Mouse (Mus musculus) liver, postnatal 0 days (tissue): ENCODE measurements around the gene Mtch2.
A peak's percentile ranks its signal among the peaks of the same experiment; 100 is the strongest.

Experiments
- CTCF ChIP-seq: sonication (generic); IDR thresholded peaks from 2 replicates; pipeline ENCODE4 v1.5.1; 2016; ENCODE audit warnings: antibody characterized with exemption, low read depth
- EP300 ChIP-seq: IDR thresholded peaks from 2 replicates; pipeline ENCODE4 v1.6.1; 2016; ENCODE audit warnings: antibody characterized with exemption, low read depth, mild to moderate bottlenecking

DNA sequence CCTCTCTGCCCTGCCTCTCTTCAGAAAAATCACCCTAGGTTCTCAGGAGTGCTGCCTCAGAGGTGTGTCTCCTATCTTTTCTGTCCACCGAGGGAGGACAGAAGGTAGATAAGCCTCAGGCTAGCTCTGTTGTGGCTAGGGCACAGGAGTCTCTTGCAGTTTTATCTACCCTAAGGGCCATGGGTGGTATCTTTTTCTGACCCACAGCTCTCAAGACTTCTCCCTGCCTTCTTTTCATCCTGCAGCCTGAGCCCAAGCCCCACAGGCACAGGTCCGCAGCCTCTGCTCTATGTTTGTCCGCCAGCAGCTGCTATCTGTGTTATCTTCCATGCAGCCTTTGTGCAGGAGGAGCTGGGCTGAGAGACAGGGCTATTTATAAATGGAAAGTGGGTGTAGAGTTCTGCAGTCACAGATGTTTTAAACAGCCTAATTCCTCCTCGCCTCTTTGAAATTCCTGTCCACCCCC is 23.2 kb downstream of the Mtch2 start:
- TF ChIP-seq CTCF, result no peak
- peak; percentile 76; the same call in 1 of the 2 replicates for TF ChIP-seq EP300
